Mouse (Mus musculus): ENCODE measurements around the gene Arrdc5. TPM values are rescaled to one million over a fixed set of nuclear protein-coding genes. Genes with fewer than 3 reads are reported as not detected.
A peak's percentile ranks its signal among the peaks of the same experiment; 100 is the strongest.

Gene Arrdc5
- polyA plus RNA-seq, 1 experiment, result not detected

DNA sequence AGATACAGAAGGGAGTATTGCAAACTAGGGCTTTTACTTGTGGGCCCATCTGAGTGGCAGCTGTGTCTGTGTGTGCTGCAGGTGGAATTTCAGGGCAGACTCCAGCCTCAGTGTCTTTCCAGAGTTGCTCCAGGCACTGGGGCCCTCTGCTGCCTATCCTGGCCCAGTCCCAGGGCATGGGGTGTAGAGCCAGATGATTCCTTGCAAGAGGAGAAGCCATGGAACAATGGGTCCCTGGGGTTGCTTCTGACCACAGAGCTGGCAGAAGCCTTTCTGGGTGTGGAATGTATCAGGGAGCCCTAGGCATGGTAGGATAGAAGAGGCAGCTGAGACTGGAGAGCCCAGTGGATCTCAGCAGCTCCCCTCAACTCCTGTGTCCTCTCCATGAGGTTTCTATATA, 31.2 kb upstream of the Arrdc5 start:
- no peak for DNase-seq
- no peak for TF ChIP-seq POLR2A (IDR thresholded peaks at IDR 0.05; ENCODE audit: borderline replicate concordance, extremely low read depth, low read depth, low read length)
- no peak for TF ChIP-seq CTCF (IDR thresholded peaks at IDR 0.05; ENCODE audit: insufficient read depth, low read length)
- no peak overlapping the region for H3K4me3 ChIP-seq (replicated peaks; ENCODE audit: extremely low read depth, low read depth, low read length)
- peaks cover 15% of the 10 kb centered on the region for H3K4me1 ChIP-seq (ENCODE audit: control insufficient read depth, insufficient read depth, low read length)

DNA sequence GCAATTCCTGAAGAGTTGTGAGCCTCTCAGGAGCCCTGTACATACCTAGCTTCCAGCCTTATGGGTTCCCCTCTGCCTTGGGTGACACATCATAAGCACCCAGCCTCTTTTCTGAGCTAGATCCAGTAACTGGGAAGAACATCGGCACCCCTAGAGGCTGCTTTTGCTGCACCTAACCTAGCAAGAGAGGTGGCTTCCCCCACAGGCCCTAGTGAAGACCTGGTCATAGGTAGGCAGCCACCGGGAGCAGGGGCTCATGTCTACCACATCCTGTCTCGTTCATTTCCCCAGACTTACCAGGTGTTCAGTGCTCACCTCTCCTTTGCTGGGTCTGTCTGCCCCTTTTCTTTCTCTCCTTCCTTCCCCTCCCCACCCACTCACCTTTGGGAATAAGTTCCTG, 30.3 kb upstream of the Arrdc5 start:
- TF ChIP-seq POLR2A (IDR thresholded peaks at IDR 0.05; ENCODE audit: borderline replicate concordance, extremely low read depth, low read depth, low read length) (no peak), CTCF (IDR thresholded peaks at IDR 0.05; ENCODE audit: insufficient read depth, low read length) (no peak)
- Histone ChIP-seq H3K4me3 (replicated peaks; ENCODE audit: extremely low read depth, low read depth, low read length) (no peak overlapping the region), H3K4me1 (ENCODE audit: control insufficient read depth, insufficient read depth, low read length) (peaks cover 15% of the 10 kb centered on the region)
- no peak for DNase-seq
- WGBS, result 55% methylated on average over 3 of the region's 3 CpGs

DNA sequence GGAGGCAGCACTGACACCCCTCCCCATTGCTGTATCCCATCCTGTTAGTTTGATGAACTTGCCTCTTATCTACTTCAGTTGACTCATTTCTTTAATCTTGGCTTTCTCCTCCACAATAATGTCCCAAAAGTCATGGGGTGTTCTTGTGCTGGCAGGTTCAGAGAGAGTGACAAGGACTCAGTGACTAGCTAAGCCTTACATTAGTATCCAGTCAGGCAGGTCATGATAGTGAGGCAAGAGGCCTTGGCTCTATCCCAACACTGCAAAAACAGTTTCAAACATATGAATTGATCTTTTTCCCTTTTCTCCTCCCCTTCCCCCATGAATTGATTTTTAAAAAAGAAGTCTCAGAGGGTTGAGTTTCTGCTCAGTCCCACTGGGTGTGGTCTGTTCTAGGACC, 29.2 kb upstream of the Arrdc5 start:
- Histone ChIP-seq H3K4me3 (replicated peaks; ENCODE audit: extremely low read depth, low read depth, low read length) (no peak overlapping the region), H3K4me1 (ENCODE audit: control insufficient read depth, insufficient read depth, low read length) (peaks cover 12% of the 10 kb centered on the region)
- no peak for DNase-seq
- TF ChIP-seq CTCF (IDR thresholded peaks at IDR 0.05; ENCODE audit: insufficient read depth, low read length) (no peak), POLR2A (IDR thresholded peaks at IDR 0.05; ENCODE audit: borderline replicate concordance, extremely low read depth, low read depth, low read length) (no peak)

DNA sequence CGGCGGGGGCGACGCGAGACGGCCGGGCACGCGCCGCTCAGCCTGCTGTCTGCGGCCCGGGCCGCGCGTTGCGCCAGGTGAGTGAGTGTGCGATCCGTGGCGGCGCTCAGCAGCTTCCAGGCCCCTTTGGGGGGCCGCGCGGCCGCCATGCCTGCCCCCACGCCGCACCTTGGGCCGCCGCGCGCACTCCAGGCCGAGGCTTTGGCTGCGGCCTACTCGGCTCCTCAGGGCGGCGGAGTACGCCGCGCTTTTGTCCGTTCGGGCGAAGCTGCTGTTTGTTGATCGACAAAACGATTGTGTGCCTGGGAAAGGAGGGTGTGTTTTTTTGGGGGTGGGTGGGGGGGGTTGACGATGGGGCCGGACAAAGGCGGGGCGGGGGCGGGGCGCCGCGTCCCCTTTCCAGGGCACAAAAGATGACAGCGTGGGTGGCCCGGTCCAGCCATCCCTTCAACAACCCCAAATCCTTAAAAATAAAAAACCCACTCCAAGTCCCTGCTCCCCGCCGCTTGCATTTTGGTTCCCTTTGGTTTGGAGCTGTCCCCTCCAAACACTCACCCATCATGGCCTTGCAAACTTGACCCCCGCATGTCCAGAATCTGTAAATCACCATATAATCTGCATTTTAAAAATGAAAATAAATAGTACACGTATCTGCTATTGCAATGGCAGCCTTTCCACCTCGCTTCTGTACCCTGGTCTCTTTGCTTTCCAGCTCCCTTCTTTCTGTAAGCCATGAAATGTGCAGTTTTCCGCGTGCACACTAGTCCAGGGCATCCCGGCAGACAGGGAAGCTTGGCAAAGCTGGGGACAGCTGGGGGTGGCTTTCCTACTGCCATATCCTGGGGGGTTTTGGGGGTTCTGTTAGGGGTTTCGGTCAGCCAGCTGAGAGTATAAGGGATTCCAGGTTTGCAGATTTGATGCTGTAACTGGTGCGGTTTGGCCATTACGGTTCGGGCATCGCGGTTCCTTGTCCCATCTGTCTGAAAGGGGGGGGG, 26.4 kb upstream of the Arrdc5 start:
- DNase-seq, result no peak
- Histone ChIP-seq H3K4me1 (ENCODE audit: control insufficient read depth, insufficient read depth, low read length) (peaks cover 11% of the 10 kb centered on the region), H3K4me3 (replicated peaks; ENCODE audit: extremely low read depth, low read depth, low read length) (peak overlapping the region; percentile 71)
- TF ChIP-seq CTCF (IDR thresholded peaks at IDR 0.05; ENCODE audit: insufficient read depth, low read length) (no peak), POLR2A (IDR thresholded peaks at IDR 0.05; ENCODE audit: borderline replicate concordance, extremely low read depth, low read depth, low read length) (no peak)
- 2% methylated on average over 63 of the region's 67 CpGs for WGBS

DNA sequence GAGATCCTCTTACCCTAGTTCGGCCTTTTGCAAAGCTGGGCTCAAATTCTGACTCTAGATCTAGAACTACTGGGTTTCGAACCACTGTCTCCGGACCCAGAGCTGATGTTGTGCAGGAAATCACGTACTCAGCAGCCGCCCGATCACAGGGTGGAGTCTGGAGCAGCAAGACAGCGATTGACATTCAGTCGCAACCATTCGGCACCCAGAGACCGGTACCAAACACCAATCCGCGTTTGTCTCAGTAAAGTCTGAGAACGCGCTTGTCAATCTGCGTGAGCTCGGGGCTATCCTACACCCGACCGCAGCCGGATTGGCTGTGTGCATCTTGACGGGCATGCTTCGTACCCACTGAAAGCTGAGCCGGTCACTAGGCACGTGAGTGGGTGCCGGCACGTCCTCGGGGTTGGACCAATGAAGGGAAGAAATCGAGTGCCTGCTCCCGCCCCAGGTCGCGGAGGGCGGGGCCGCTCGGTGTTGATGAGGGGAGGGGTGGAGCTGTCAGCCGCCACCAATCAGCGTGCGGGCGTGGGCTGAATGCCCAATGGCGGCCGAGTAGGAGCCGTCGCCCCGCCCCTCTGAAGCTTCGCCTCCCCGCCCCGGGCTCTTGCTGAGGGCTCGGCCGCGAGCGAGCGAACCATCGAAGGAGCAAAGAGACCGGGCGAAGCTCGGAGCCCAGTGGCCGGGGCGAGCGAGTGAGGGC, 25.5 kb upstream of the Arrdc5 start, which contains the start of gene Kdm4b:
TSS of gene Kdm4b (plus strand) at position 613 of the 703 bp plus-strand sequence.
- Histone ChIP-seq H3K4me1 (ENCODE audit: control insufficient read depth, insufficient read depth, low read length) (peaks cover 11% of the 10 kb centered on the region), H3K4me3 (replicated peaks; ENCODE audit: extremely low read depth, low read depth, low read length) (peak within 1 kb of the TSS; percentile 71)
- 1% methylated on average over 57 of the region's 57 CpGs for WGBS
- TF ChIP-seq CTCF (IDR thresholded peaks at IDR 0.05; ENCODE audit: insufficient read depth, low read length) (no peak), POLR2A (IDR thresholded peaks at IDR 0.05; ENCODE audit: borderline replicate concordance, extremely low read depth, low read depth, low read length) (peak; percentile 70; the same call in 1 of the 2 replicates)
- peak; percentile 98 for DNase-seq

DNA sequence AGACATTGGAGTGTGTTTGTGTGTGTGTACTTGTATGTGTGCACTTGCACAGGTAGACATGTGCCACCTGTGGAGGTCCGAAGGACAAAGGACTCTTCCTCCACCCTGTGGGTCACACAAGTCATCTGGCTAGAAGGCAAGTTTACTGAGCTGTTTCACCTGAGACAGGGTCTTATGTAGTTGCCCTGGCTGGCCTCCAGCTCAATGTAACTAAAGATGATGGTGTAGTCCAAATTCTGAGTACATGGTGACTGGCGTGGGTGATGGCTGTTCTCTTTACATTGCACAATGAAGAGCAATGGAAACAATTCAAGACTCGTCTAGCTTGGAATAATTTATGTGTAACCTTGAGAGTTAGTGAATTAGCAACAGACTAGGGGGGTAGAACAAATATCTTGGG, 24.3 kb upstream of the Arrdc5 start:
- H3K4me3 ChIP-seq (replicated peaks; ENCODE audit: extremely low read depth, low read depth, low read length), result no peak overlapping the region
- DNase-seq, result no peak
- WGBS, result 60% methylated on average over 3 of the region's 3 CpGs
- no peak for TF ChIP-seq CTCF (IDR thresholded peaks at IDR 0.05; ENCODE audit: insufficient read depth, low read length)
- TF ChIP-seq POLR2A (IDR thresholded peaks at IDR 0.05; ENCODE audit: borderline replicate concordance, extremely low read depth, low read depth, low read length), result no peak
- peaks cover 11% of the 10 kb centered on the region for H3K4me1 ChIP-seq (ENCODE audit: control insufficient read depth, insufficient read depth, low read length)

DNA sequence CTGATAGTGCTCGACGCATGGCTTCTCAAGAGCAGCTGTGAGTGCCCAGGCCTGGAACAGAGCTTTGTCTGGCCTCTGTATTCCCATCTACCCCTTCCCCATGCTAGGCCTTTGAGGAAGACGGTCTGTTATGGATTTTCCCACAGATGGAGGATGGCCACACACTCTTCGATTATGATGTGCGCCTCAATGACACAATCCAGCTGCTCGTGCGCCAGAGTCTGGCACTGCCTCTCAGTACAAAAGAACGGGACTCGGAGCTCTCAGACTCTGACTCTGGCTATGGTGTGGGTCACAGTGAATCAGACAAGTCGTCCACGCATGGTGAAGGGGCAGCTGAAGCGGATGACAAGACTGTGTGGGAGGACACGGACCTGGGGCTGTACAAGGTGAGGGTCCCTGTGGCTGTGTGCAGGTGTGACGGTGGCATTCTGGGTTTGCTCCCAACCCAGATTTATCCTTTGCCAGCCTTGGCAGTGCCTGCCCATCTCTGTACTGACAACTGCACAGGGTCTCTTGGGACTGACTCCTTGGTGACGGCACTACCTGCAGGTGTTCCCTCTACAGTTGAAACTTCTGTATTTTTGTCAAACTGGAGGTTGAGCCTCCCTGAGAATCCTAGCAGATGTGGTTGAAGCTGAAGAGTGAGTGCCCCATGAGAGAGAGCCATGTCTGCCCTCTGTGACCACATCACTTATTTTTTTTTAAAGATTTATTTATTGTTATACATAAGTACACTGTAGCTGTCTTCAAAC, 9.3 kb upstream of the Arrdc5 start:
- WGBS, result 76% methylated on average over 15 of the region's 15 CpGs
- no peak overlapping the region for H3K4me3 ChIP-seq (replicated peaks; ENCODE audit: extremely low read depth, low read depth, low read length)
- H3K4me1 ChIP-seq (ENCODE audit: control insufficient read depth, insufficient read depth, low read length), result 0 out of 2 replicates have a peak, but pooled peaks cover 2% of the 10 kb centered on the region
- TF ChIP-seq CTCF (IDR thresholded peaks at IDR 0.05; ENCODE audit: insufficient read depth, low read length), result no peak
- no peak for DNase-seq

DNA sequence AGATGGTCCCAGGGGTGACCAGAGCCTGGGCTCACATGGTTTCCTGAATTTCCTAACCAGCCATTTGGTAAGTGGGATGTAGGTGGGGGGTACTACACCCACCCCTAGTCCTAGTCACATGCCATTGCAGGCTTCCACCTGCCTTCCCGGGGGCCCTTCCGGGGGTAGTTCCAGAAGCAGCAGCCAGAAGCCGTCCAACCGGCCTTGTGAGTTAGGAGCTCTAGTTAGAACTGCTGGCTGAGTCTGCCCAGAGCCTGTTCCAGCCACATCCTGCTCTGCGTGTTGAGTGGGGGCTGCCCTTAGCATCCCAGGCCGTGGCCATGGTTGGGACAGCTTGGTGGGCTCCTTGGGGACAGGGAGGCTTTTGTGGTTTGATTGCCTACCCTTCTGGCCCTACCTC, 8.0 kb upstream of the Arrdc5 start:
- H3K4me1 ChIP-seq (ENCODE audit: control insufficient read depth, insufficient read depth, low read length), result 0 out of 2 replicates have a peak, but pooled peaks cover 2% of the 10 kb centered on the region
- DNase-seq, result no peak
- H3K4me3 ChIP-seq (replicated peaks; ENCODE audit: extremely low read depth, low read depth, low read length), result no peak overlapping the region
- TF ChIP-seq POLR2A (IDR thresholded peaks at IDR 0.05; ENCODE audit: borderline replicate concordance, extremely low read depth, low read depth, low read length), result no peak
- no peak for TF ChIP-seq CTCF (IDR thresholded peaks at IDR 0.05; ENCODE audit: insufficient read depth, low read length)
- 57% methylated on average over 6 of the region's 6 CpGs for WGBS

DNA sequence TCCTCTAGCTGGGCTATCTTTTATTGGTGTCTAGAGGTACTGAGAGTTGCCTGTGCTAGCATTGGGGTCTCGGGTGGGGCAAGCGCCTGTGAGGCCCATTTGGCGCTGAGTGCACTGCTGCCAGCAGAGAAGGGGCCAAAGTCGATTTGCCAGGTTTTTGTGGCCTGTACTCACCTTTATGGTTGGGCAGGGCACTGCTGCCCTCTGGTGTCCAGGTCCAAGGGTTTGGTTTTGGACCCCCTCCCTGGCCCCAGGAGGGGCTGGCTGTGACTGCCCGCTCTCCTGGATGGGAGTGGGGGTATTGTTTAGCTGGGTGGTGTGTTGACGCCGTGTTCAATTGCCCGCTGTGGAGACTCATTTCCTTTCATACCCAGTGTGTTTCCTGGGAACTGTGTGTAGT, 5.7 kb upstream of the Arrdc5 start:
- Histone ChIP-seq H3K4me3 (replicated peaks; ENCODE audit: extremely low read depth, low read depth, low read length) (no peak overlapping the region), H3K4me1 (ENCODE audit: control insufficient read depth, insufficient read depth, low read length) (0 out of 2 replicates have a peak, but pooled peaks cover 2% of the 10 kb centered on the region)
- TF ChIP-seq CTCF (IDR thresholded peaks at IDR 0.05; ENCODE audit: insufficient read depth, low read length), result peak; percentile 38; the same call in 1 of the 2 replicates
- no peak for TF ChIP-seq POLR2A (IDR thresholded peaks at IDR 0.05; ENCODE audit: borderline replicate concordance, extremely low read depth, low read depth, low read length)
- no peak for DNase-seq
- 47% methylated on average over 8 of the region's 8 CpGs for WGBS

Data from lung, adult 2 months (tissue).